Mouse (Mus musculus) kidney, postnatal 0 days (tissue): ENCODE measurements at regions not wholly inside any gene's neighbourhood (a gene's known extent, or its start where the extent isn't known, plus 50 kb on each side); places are given as distances from the start of the nearest gene placed in this dataset.

Source experiments
- ATAC-seq: fragments of 200-750 bp; cut with Nextera tagmentation; replicated peaks from 2 replicates; pipeline ENCODE4 v1.8.0; 2017; ENCODE audit warnings: low read depth, moderate number of reproducible peaks, moderate TSS enrichment, moderate library complexity; ENCODE audit not compliant: low FRiP score
- DNase-seq: peaks from one replicate; pipeline ENCODE4 v3.0.0-alpha.2; 2016; ENCODE audit warnings: low spot score
- H3K27ac ChIP-seq: fragments of 300-500 bp; sonication (generic); 2 replicates; pipeline ENCODE4 v1.5.1; 2014; ENCODE audit warnings: mild to moderate bottlenecking
- H3K27me3 ChIP-seq: fragments of 300-500 bp; sonication (generic); 2 replicates; pipeline ENCODE4 v1.6.1; 2014; ENCODE audit warnings: low read length, mixed read lengths; ENCODE audit not compliant: insufficient read depth
- H3K36me3 ChIP-seq: fragments of 300-500 bp; sonication (generic); 2 replicates; pipeline ENCODE4 v1.6.1; 2014; ENCODE audit warnings: low read length, mixed read lengths; ENCODE audit not compliant: insufficient read depth
- H3K4me1 ChIP-seq: fragments of 300-500 bp; sonication (generic); replicated peaks from 2 replicates; pipeline ENCODE4 v1.6.1; 2014; ENCODE audit warnings: antibody characterized with exemption, low read length, mixed read lengths; ENCODE audit not compliant: insufficient read depth
- H3K4me2 ChIP-seq: fragments of 300-500 bp; sonication (generic); 2 replicates; pipeline ENCODE4 v1.6.1; 2014; ENCODE audit warnings: mild to moderate bottlenecking, low read length, moderate library complexity, mixed read lengths
- H3K4me3 ChIP-seq: fragments of 300-500 bp; sonication (generic); replicated peaks from 2 replicates; pipeline ENCODE4 v1.5.1; 2014; ENCODE audit warnings: low read depth, low read length
- H3K9ac ChIP-seq: fragments of 300-500 bp; sonication (generic); 2 replicates; pipeline ENCODE4 v1.6.1; 2014; ENCODE audit warnings: low read depth, low read length
- H3K9me3 ChIP-seq: fragments of 300-500 bp; sonication (generic); replicated peaks from 2 replicates; pipeline ENCODE4 v1.6.1; 2016; ENCODE audit warnings: low read length, inconsistent platforms, mixed read lengths
- CTCF ChIP-seq: IDR thresholded peaks from 2 replicates; pipeline ENCODE4 v1.5.1; 2016; ENCODE audit warnings: antibody characterized with exemption, low read depth, mild to moderate bottlenecking, moderate library complexity
- WGBS: fragments of 180-500 bp; shearing (Covaris S2); extraction: QIAGEN DNeasy Blood & Tissue Kit; methylation state at CpG from one replicate; pipeline ENCODE4 v1.1.7; 2014; 5-methylcytosine and 5-hydroxymethylcytosine counted together

DNA sequence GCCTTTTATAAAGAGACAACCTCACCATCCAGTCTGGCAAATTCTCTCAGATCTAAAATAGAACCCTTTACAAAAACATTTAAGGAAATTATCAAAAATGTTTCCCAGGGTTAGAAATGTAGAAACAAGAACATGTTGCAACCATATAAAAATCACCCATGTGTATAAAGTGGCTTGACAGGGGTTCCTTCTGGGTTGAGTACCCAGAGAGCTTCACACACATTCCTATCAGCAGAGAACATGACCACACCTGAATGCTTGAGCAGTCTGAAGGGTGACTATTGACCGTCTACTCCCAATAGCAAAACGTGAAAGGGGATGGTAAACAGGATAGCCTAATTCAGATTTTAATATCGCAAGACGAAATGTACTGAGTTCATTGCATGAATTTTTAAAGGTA is 57.8 kb upstream of the Zfand5 start:
- Histone ChIP-seq H3K4me1 (no peaks in the 10 kb centered on the region), H3K36me3 (no peaks in the 10 kb centered on the region), H3K4me2 (no peak overlapping the region), H3K27me3 (no peaks in the 10 kb centered on the region), H3K9me3 (no peaks in the 10 kb centered on the region), H3K9ac (no peak overlapping the region), H3K27ac (no peak overlapping the region), H3K4me3 (no peak overlapping the region)
- no peak for TF ChIP-seq CTCF
- 67% methylated on average over 4 of the region's 4 CpGs for WGBS
- ATAC-seq (no peak), DNase-seq (no peak)

DNA sequence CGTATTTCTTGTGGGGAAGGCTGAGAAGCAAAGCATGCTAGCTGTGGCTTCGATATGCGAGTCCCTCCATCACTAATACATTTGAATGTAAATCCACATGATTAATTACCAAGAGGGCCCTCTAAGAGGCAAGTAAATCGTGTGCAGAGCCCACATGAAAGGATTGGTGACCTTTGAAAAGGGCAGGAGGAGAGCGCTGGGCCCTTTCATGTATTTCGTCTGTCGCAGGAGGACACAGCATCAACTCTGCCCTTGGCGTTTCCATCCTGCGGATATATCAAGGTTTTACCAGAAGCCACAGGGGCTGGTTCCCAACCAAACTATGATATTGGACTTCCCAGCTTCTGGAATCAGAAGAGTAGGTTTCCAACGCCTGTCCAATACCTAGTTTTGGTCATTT is 78.6 kb upstream of the Zfand5 start:
- no peaks in the 10 kb centered on the region for H3K9me3 ChIP-seq
- no peaks in the 10 kb centered on the region for H3K27me3 ChIP-seq
- H3K9ac ChIP-seq: no peak overlapping the region
- H3K4me2 ChIP-seq: no peak overlapping the region
- no peaks in the 10 kb centered on the region for H3K36me3 ChIP-seq
- H3K4me1 ChIP-seq: no peaks in the 10 kb centered on the region
- no peak overlapping the region for H3K4me3 ChIP-seq
- no peak for TF ChIP-seq CTCF
- 59% methylated on average over 10 of the region's 10 CpGs for WGBS
- ATAC-seq (no peak), DNase-seq (no peak)
- no peak overlapping the region for H3K27ac ChIP-seq

DNA sequence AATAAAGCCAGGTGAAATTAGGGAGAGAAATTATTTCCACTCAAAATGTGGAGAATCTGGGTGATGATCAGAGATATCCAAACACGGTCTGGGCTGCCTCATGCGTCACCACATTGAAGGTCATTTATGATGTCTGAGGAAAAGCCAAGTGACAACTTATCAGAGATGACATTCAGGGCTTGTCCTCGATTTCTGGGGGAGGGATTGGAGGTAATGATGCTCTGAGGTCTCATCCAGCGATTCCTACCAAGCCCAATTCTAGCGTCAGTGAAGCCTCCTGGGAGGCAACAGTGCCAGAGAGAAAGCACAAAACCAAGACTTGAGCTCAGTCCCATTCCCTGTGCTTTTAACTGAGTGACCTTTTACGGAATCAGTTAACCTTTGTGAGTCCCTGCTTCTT is 79.5 kb upstream of the Zfand5 start:
- WGBS: 79% methylated on average over 6 of the region's 6 CpGs
- no peak overlapping the region for H3K9ac ChIP-seq
- ATAC-seq (no peak), DNase-seq (no peak)
- no peak overlapping the region for H3K4me3 ChIP-seq
- H3K9me3 ChIP-seq: no peaks in the 10 kb centered on the region
- H3K4me1 ChIP-seq: no peaks in the 10 kb centered on the region
- no peak for TF ChIP-seq CTCF
- H3K27me3 ChIP-seq: no peaks in the 10 kb centered on the region
- no peak overlapping the region for H3K4me2 ChIP-seq
- no peak overlapping the region for H3K27ac ChIP-seq
- H3K36me3 ChIP-seq: no peaks in the 10 kb centered on the region

DNA sequence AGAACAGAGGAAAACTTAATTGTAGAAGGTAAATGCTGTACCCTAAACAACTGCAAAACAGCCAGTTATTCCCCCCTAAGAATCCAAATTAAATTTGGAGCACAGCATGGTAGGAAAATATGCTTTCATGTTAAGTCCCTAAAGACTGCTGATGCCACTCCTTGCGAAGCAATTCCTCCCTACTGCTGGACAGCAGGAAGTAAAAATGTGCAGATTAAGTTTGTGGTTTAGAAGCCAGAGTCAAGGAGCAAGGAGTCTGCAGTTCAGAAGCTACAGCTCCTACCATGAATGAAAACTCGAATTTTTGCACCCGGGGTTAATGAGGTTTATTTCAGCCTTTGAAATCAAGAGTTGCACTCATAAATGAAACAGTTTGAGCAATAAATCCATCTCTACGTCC is 82.9 kb upstream of the Zfand5 start:
- no peaks in the 10 kb centered on the region for H3K4me1 ChIP-seq
- TF ChIP-seq CTCF: no peak
- no peak for ATAC-seq
- no peaks in the 10 kb centered on the region for H3K36me3 ChIP-seq
- WGBS: 64% methylated on average over 4 of the region's 4 CpGs
- DNase-seq: no peak
- no peak overlapping the region for H3K4me2 ChIP-seq
- H3K4me3 ChIP-seq: no peak overlapping the region
- H3K9me3 ChIP-seq: no peaks in the 10 kb centered on the region
- H3K9ac ChIP-seq: no peak overlapping the region
- no peaks in the 10 kb centered on the region for H3K27me3 ChIP-seq
- no peak overlapping the region for H3K27ac ChIP-seq

DNA sequence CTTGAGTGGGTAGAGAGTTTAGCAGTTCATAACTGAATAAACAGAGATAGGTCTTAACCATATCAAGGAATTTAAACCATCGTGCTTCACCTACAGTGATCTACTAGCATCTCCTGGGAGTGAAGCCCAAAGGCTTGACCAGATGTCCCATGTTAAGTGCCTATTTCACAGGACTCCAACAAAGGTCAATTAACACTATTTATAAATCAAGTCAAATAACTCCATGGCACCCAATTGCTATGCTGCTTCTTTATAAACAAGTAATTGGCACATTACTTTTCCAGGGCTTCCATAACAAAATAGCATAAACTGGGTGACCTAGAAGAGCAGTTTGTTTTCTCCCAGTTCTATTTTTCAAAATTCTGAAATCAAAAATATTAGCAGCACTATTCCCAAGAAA is 85.4 kb upstream of the Zfand5 start:
- Histone ChIP-seq H3K4me1 (no peaks in the 10 kb centered on the region), H3K9ac (no peak overlapping the region), H3K27me3 (no peaks in the 10 kb centered on the region), H3K4me2 (no peak overlapping the region), H3K4me3 (no peak overlapping the region), H3K9me3 (no peaks in the 10 kb centered on the region), H3K27ac (no peak overlapping the region), H3K36me3 (no peaks in the 10 kb centered on the region)
- DNase-seq (no peak), ATAC-seq (no peak)
- TF ChIP-seq CTCF: no peak
- 77% methylated on average over 1 of the region's 1 CpGs for WGBS

DNA sequence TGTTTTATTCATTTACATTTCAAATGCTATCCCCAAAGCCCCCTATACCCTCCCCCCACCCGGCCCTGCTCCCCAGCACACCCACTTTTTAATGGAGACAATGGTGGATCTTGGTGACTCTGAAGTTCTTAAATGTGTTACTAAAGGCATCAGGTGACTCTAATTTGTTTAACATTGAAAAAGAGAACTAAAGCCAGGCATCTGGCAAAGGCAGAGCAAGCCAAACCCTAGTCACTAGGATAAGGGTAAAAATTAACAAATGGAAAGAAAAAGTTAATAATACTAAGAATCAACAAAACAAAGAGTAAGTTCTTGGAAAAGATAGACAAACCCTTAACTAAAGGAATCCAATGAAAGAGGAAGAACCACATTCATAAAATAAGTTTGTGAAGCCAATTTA is 86.1 kb upstream of the Zfand5 start:
- H3K4me2 ChIP-seq: no peak overlapping the region
- TF ChIP-seq CTCF: no peak
- H3K36me3 ChIP-seq: no peaks in the 10 kb centered on the region
- no peaks in the 10 kb centered on the region for H3K9me3 ChIP-seq
- no peak overlapping the region for H3K27ac ChIP-seq
- 87% methylated on average over 1 of the region's 1 CpGs for WGBS
- H3K27me3 ChIP-seq: no peaks in the 10 kb centered on the region
- no peak overlapping the region for H3K9ac ChIP-seq
- no peaks in the 10 kb centered on the region for H3K4me1 ChIP-seq
- H3K4me3 ChIP-seq: no peak overlapping the region
- ATAC-seq (no peak), DNase-seq (no peak)

DNA sequence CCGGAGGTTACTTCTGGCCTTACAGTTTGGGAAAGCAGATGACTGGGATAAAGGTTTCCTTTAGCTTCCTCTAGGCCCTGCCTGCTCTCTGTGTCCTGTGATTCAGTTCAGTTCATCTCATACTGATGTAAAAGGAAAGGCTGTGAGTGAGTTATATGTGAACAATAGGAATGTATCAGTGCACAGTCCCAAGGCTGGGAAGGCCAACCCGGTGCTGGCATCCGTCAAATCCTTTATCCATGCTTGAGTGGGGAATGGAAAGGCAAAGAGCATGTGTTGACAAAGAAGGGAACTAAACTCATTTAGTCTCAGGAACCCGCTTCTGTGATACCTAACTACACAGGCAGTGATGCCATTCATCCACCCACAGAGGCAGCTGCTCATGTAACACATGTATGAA is 89.0 kb upstream of the Zfand5 start:
- DNase-seq (no peak), ATAC-seq (no peak)
- Histone ChIP-seq H3K9me3 (no peaks in the 10 kb centered on the region), H3K4me1 (no peaks in the 10 kb centered on the region), H3K4me3 (no peak overlapping the region), H3K9ac (no peak overlapping the region), H3K27me3 (no peaks in the 10 kb centered on the region), H3K36me3 (no peaks in the 10 kb centered on the region), H3K4me2 (no peak overlapping the region), H3K27ac (no peak overlapping the region)
- no peak for TF ChIP-seq CTCF
- WGBS: 85% methylated on average over 4 of the region's 4 CpGs
